Mouse (Mus musculus): ENCODE data around the gene Sla2.

DNA sequence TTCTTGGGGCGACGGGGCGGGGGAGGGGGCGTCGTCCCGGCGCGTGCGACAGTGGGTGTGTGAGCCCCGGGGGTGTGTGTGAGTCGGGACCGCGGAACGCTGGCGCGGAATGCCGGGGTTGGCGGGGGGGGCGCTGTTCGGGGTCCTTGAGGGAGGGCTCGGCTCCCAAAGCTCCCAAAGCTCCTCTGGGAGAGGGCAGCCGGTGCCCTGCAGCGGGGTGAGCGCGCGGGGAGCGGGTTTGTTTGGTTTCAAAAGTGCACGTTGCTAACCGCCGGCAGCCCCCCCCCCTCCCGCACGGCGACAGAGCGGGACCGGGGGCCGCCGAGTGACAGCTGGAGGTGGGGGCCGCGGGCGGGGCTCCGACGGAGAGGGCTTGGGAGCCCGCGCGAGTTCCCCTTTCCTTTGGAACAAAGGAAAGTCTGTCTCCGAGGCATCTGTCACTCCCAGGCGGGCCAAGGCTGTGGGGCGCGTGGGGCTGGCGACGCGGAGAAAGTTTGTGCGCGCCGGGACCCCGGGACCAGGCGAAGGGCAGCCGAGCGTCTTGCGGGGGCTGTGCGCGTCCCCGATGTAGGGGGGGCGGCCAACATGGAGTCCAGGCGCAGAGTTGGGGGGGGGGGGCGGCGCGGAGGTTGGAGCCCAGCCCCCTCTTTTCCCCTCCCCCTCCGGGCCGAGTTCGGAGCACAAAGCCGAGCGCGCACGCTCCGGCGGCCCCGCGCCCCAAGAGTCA lies 46.5 kb downstream of the Sla2 start:
- TF ChIP-seq CTCF (IDR thresholded peaks at IDR 0.05; ENCODE audit: extremely low read depth, insufficient read depth, low read length) (no peak), POLR2A (IDR thresholded peaks at IDR 0.05; ENCODE audit: extremely low read depth, insufficient read depth, low read length) (no peak)

Measured in cortical plate, adult 2 months (tissue).